Mouse (Mus musculus) heart, adult 2 months (tissue): ENCODE data around the gene Pcsk6.

Source experiments
- CTCF ChIP-seq: fragments of 200-600 bp; IDR thresholded peaks from 2 replicates; pipeline ENCODE4 v1.8.1; 2022; ENCODE audit warnings: antibody characterized with exemption, mild to moderate bottlenecking, moderate library complexity
- EP300 ChIP-seq: fragments of 200-500 bp; IDR thresholded peaks from 2 replicates; pipeline ENCODE4 v1.6.1; 2011; ENCODE audit warnings: low read depth, low read length, control low read depth; ENCODE audit not compliant: insufficient read depth
- POLR2A ChIP-seq: fragments of 200-500 bp; IDR thresholded peaks from 2 replicates; pipeline ENCODE4 v1.6.1; 2011; ENCODE audit warnings: mild to moderate bottlenecking, low read depth, low read length, control low read depth; ENCODE audit not compliant: insufficient read depth

DNA sequence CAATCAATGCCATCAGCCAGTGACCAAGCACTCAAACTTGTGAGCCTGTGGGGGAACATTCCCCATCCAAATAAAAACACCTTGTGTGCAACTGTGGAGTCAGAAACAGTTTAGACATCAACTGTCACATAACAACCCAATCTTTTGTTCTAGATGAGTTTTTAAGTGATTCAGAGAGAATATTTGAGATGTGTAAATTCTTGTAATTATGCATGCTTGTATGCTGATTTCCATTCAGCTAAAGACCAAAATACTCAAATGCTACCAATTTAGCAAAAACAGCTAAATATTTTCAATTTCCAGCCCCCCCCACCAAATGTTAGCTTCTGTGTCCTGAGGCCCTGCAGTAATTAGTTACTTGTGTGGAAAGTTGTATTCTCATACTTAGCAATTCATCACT is 102.9 kb downstream of the Pcsk6 start:
- no peak for TF ChIP-seq POLR2A
- TF ChIP-seq EP300 = no peak
- TF ChIP-seq CTCF = no peak
